Mouse (Mus musculus) liver, postnatal 0 days (tissue): ENCODE data around the gene Tgfb3.

ENCODE experiments used
- CTCF ChIP-seq: sonication (generic); IDR thresholded peaks from 2 replicates; pipeline ENCODE4 v1.5.1; 2016; ENCODE audit warnings: antibody characterized with exemption, low read depth
- EP300 ChIP-seq: IDR thresholded peaks from 2 replicates; pipeline ENCODE4 v1.6.1; 2016; ENCODE audit warnings: antibody characterized with exemption, low read depth, mild to moderate bottlenecking

GRCm38 (mm10) chr12:86022282-86022984 lies 56.4 kb downstream of the Tgfb3 start:
- TF ChIP-seq CTCF: no peak
- TF ChIP-seq EP300: no peak
